Mouse (Mus musculus): Measurements from ENCODE around the gene Slc16a4.

Slc16a4 gene

DNA sequence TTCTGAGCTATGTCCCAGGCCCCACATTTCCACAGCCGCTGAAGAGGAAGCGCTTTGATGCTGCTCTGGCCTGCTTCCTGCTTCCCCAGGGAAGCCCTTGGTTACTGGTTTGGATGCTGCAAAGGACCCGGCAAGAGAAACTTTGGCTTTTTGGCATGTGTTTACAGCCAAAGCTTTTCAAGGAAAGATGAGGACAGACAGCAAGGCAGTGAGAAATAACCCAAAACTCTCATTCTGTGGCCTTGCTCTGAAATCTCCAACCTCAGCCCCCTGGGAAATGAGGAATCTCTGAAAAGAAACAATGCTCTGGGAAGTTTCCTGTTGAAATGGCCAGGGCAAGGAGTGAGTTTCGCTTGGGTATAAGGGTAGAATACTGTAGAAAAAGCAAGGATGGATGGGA lies 69.3 kb downstream of the Slc16a4 start:
- DNase-seq (ENCODE audit: low read depth), result no peak
